Mouse (Mus musculus) urinary bladder, postnatal 10 days (tissue): ENCODE measurements around the gene Uba1y.
"Not testable (repeated sequence)": the region's sequence is repeated elsewhere in the genome, so short reads cannot be mapped to it uniquely, and the experiment has no call there.

Source experiments
- DNase-seq: peaks from one replicate; pipeline ENCODE4 v3.0.0; 2022; ENCODE audit warnings: low spot score

The Uba1y gene

DNA sequence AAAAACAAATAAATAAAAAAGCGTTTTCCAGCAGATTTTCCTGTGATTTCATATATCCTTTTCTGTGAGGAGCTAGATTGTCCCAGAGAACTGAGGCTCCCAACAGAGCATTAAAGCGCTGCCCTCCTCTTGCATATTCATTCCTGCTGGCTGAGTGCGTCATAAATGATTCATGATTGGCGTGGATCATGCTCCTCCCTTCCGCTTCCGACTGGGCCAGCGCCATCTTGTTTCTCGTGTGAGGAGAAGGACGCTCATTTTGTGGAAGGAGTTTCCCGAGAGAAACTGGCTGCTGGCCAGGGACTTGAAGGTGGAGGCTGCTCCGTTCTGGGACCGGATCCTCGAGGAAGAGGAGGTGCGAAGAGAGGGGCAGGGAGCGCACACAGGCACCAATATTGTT is at the start of gene Uba1y:
Gene Uba1y, plus strand, starts transcription at position 254 of the 400 bp plus-strand sequence.
- no peak for DNase-seq

DNA sequence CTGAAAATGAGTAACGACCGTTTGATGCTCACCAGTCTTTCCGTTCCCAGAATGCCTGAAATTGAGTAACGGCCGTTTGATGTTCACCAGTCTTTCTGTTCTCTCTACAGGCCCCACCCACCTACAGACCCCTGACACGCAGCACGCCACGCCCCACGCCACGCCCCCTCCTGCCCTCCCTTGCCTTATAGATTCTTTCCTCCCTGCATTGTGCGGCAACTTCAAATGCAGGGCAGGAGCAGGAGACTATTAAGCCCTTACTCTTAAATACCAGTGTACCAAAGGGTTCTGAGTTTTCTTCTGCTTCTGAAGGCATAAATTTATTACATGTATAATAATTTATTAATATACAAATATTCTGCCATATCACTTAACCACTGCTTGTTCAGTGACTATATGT is 21.1 kb upstream of the Uba1y start, which contains the start of gene Zfy1:
Gene Zfy1, minus strand, starts transcription at position 101 of the 400 bp plus-strand sequence.
- DNase-seq, result not testable (repeated sequence)

DNA sequence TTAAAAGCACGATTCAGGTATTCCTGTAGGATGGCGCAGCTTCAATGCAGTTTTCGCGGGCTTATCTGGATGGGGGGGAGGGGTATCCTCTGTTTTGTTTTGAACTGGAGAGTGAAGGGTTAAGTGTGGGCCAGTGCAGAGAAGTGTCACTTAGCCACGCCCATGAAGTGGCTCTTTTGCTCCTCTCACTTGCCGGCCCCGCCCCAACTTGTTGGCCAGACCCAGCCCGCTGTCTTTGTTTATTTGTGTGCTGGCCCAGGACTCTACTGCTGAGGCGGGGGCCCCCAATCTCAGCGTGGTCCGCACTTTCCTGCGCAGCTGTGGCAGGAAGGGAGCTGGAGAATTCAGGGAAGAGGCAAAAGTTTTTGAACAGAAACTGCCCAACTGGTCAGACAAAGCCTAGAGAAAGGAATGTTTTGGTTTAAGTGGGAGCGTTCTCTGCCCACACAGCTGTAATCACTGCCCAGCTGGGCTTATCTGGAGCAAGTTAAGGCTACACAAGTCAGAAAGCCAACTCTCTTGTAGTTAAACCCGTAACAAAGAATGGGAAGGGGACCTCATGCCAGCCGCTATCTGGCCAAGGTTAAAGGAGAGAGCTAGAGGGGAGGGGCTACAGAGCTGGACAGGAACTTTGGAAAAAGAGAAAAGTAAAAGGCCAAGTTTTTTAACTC is 9.3 kb upstream of the Uba1y start:
- peak; percentile 9 for DNase-seq

DNA sequence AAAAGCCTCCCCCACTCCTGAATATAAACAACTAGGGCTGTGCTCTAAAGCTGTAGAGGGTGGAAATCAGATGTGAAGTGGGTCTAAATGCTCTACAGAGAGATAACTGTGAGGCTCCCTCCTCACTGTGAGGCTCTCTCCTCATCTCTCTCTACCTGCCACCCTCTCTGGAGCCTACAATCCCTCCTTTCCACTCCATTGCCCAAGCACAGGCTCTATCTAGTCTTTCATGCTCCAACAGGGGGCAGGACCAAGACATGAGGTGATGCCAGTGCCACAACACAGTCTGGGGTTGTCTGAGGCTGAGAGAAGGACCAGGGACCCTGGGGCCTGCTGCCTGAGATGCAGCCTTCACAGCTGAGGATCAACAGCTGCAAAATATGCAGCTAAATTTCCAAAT is 54.0 kb downstream of the Uba1y start:
- no peak for DNase-seq

DNA sequence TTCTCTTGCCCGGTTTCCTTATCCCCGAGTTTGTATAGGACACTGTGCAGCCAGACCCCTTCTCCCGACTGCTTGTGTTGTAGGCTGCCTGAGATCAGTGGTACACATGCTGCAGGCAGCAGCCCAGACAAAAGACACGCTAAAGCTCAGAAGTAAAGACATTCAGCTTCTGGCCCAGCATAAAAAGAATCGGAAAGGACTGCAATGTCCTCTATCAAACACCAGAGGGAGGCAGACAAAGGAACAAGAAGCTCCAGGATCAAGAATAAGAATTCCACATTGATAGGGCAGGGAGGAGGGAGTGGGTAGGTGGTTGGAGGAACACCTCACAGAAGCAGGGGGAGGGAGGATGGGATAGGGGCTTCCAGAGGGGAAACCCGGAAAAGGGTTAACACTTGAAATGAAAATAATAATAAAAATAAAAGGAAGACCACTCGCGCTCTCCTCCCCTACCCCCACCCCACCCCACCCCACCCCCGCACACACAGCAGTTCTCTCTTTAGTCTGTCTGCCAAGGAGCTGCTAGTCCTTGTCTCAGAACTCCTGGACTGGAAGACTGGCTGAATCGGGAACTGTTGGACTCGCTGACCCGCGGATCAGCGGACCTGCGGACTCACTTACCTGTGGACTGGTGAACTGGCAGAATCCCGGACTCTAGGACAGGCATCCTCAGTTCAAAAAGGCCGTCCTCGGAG is 54.6 kb downstream of the Uba1y start:
- DNase-seq, result no peak
